Mouse (Mus musculus) olfactory bulb, adult 2 months (tissue): Measurements from ENCODE around the gene Nfkbia.

Experiments used
- CTCF ChIP-seq: fragments of 200-500 bp; IDR thresholded peaks from 2 replicates; pipeline ENCODE4 v1.5.1; 2012; ENCODE audit warnings: low read depth, mild to moderate bottlenecking, low read length, moderate library complexity; ENCODE audit not compliant: insufficient read depth
- POLR2A ChIP-seq: fragments of 200-500 bp; IDR thresholded peaks from 2 replicates; pipeline ENCODE4 v1.6.1; 2012; ENCODE audit warnings: mild to moderate bottlenecking, low read depth, low read length, moderate library complexity; ENCODE audit not compliant: insufficient read depth

DNA sequence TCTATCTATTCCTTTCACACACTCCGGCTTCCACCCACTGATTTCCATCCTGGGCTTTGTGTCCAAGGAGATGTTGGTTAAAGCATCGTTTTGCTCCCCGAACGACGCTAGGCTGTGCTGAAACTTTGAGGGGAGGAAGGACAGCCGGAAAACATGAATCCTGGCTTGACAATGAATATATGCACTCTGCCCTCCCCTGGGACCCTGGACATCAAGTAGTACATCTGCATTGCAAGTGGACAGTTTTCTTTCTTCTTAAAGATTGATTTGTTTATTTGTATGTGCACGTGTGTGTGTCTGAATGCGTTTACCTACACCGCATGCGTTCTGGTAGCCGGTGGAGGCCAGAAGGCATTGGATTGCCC lies 45.1 kb downstream of the Nfkbia start:
- TF ChIP-seq CTCF: no peak
- TF ChIP-seq POLR2A: no peak
